Mouse (Mus musculus): Measurements from ENCODE around the gene Ccnq. TPM values are rescaled to one million over a fixed set of nuclear protein-coding genes. Genes with fewer than 3 reads are reported as not detected.

Ccnq gene
- polyA plus RNA-seq, 1 experiment from 2014 or later = 34.4 TPM

DNA sequence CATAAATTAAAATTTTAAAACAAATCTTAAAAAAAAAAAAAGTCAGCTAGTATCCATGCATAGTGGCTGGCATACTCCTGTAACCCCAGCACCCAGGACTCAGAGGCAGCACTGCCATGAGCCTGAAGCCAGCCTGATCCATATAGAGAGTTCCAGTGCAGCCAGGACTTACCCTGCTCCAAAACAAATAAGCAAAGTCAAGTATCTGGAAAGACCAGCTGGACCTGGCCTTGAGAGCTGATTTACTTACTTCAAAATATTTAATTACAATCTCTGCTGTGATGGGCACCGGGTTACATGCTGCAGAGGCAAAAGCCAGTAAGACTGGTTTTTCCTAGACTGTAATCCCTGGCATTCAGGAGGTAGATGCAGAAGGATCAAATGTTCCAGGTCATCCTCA, 26.7 kb downstream of the Ccnq start:
- WGBS = 75% methylated on average over 1 of the region's 1 CpGs
- H3K4me1 ChIP-seq (ENCODE audit: control insufficient read depth in 2 of 2, insufficient read depth in 2 of 2, low read length in 2 of 2) = no peaks in the 10 kb centered on the region
- ATAC-seq (ENCODE audit: insufficient number of reproducible peaks, insufficient read depth, low FRiP score, low read depth) = no peak
- H3K9ac ChIP-seq (ENCODE audit: low read length) = no peak overlapping the region
- H3K4me3 ChIP-seq (ENCODE audit: control insufficient read depth in 1 of 2, insufficient read depth in 1 of 2, low read depth in 1 of 2, low read length in 2 of 2) = no peak overlapping the region
- H3K9me3 ChIP-seq (ENCODE audit: control insufficient read depth, low read length) = no peaks in the 10 kb centered on the region
- H3K4me2 ChIP-seq (ENCODE audit: low read length) = no peak overlapping the region
- no peaks in the 10 kb centered on the region for H3K36me3 ChIP-seq (ENCODE audit: control insufficient read depth, insufficient read depth, low read length)
- no peak overlapping the region for H3K27ac ChIP-seq (replicated peaks in 1 of 2; ENCODE audit: control insufficient read depth in 1 of 2, insufficient read depth in 1 of 2, low read depth in 2 of 2, low read length in 2 of 2)
- H3K27me3 ChIP-seq (ENCODE audit: control insufficient read depth, insufficient read depth, low read length) = no peaks in the 10 kb centered on the region

- Histone ChIP-seq H3K27me3 (ENCODE audit: control insufficient read depth, insufficient read depth, low read length) (no peaks in the 10 kb centered on the region), H3K27ac (replicated peaks in 1 of 2; ENCODE audit: control insufficient read depth in 1 of 2, insufficient read depth in 1 of 2, low read depth in 2 of 2, low read length in 2 of 2) (no peak overlapping the region), H3K4me3 (ENCODE audit: control insufficient read depth in 1 of 2, insufficient read depth in 1 of 2, low read depth in 1 of 2, low read length in 2 of 2) (no peak overlapping the region), H3K9ac (ENCODE audit: low read length) (no peak overlapping the region), H3K9me3 (ENCODE audit: control insufficient read depth, low read length) (no peaks in the 10 kb centered on the region), H3K4me2 (ENCODE audit: low read length) (no peak overlapping the region), H3K36me3 (ENCODE audit: control insufficient read depth, insufficient read depth, low read length) (no peaks in the 10 kb centered on the region), H3K4me1 (ENCODE audit: control insufficient read depth in 2 of 2, insufficient read depth in 2 of 2, low read length in 2 of 2) (no peaks in the 10 kb centered on the region)
- WGBS = 88% methylated on average over 2 of the region's 2 CpGs
- no peak for ATAC-seq (ENCODE audit: insufficient number of reproducible peaks, insufficient read depth, low FRiP score, low read depth)
Observed at GRCm38 (mm10) chr11:78721419-78721818, 30.1 kb downstream of the Ccnq start.

- H3K4me3 ChIP-seq (ENCODE audit: control insufficient read depth in 1 of 2, insufficient read depth in 1 of 2, low read depth in 1 of 2, low read length in 2 of 2) = no peak overlapping the region
- H3K9ac ChIP-seq (ENCODE audit: low read length) = no peak overlapping the region
- no peaks in the 10 kb centered on the region for H3K36me3 ChIP-seq (ENCODE audit: control insufficient read depth, insufficient read depth, low read length)
- 62% methylated on average over 4 of the region's 4 CpGs for WGBS
- no peak overlapping the region for H3K4me2 ChIP-seq (ENCODE audit: low read length)
- H3K27ac ChIP-seq (replicated peaks in 1 of 2; ENCODE audit: control insufficient read depth in 1 of 2, insufficient read depth in 1 of 2, low read depth in 2 of 2, low read length in 2 of 2) = no peak overlapping the region
- H3K4me1 ChIP-seq (ENCODE audit: control insufficient read depth in 2 of 2, insufficient read depth in 2 of 2, low read length in 2 of 2) = no peaks in the 10 kb centered on the region
- no peak for ATAC-seq (ENCODE audit: insufficient number of reproducible peaks, insufficient read depth, low FRiP score, low read depth)
- H3K9me3 ChIP-seq (ENCODE audit: control insufficient read depth, low read length) = no peaks in the 10 kb centered on the region
- no peaks in the 10 kb centered on the region for H3K27me3 ChIP-seq (ENCODE audit: control insufficient read depth, insufficient read depth, low read length)
Observed at GRCm38 (mm10) chr11:78717655-78718054, 33.9 kb downstream of the Ccnq start.

DNA sequence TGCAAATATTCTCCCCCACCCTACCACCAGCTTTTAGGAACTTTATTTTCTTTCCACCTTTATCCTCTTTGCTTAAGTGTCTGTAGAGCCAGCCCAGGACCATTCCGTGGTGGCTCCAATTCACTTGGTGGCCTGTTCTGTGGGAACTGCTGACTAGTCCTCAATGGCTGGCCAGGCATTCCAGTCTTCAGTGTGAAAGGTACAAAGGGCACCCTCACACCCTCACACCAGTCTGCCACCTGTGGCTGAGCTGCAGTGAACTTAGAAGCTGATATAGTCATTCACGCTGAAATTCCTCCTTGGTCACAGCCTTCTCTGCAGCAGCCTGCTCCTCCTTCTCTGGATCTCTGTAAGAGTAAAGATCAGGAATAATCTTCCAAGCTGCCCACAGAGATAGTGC, 42.9 kb downstream of the Ccnq start:
- Histone ChIP-seq H3K9ac (ENCODE audit: low read length) (no peak overlapping the region), H3K27me3 (ENCODE audit: control insufficient read depth, insufficient read depth, low read length) (no peaks in the 10 kb centered on the region), H3K36me3 (ENCODE audit: control insufficient read depth, insufficient read depth, low read length) (no peaks in the 10 kb centered on the region), H3K9me3 (ENCODE audit: control insufficient read depth, low read length) (no peaks in the 10 kb centered on the region), H3K4me3 (ENCODE audit: control insufficient read depth in 1 of 2, insufficient read depth in 1 of 2, low read depth in 1 of 2, low read length in 2 of 2) (no peak overlapping the region), H3K4me2 (ENCODE audit: low read length) (no peak overlapping the region), H3K4me1 (ENCODE audit: control insufficient read depth in 2 of 2, insufficient read depth in 2 of 2, low read length in 2 of 2) (no peaks in the 10 kb centered on the region), H3K27ac (replicated peaks in 1 of 2; ENCODE audit: control insufficient read depth in 1 of 2, insufficient read depth in 1 of 2, low read depth in 2 of 2, low read length in 2 of 2) (no peak overlapping the region)
- WGBS = 64% methylated on average over 2 of the region's 2 CpGs
- ATAC-seq (ENCODE audit: insufficient number of reproducible peaks, insufficient read depth, low FRiP score, low read depth) = no peak

DNA sequence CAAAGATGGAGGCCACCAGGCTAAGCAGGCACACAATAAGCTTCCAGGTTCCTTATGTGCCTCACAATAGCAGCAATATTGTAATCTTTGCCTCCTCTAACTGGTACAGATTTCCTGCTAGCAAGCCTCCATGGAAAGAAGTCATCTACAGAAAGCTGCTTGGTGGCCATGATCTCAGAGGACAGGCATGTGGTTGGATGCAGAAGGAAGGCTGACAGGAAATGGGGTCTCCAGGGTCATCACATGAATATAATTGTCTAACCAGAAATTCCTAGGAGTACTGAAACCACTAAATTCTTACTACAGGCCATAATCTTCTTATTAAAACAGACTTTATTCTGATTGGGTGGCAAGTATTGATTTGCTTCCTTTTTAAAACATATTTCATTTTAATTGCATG, 45.5 kb downstream of the Ccnq start:
- no peak; the same call in 1 of the 2 replicates for ATAC-seq (ENCODE audit: insufficient number of reproducible peaks, insufficient read depth, low FRiP score, low read depth)
- no peaks in the 10 kb centered on the region for H3K36me3 ChIP-seq (ENCODE audit: control insufficient read depth, insufficient read depth, low read length)
- H3K4me3 ChIP-seq (ENCODE audit: control insufficient read depth in 1 of 2, insufficient read depth in 1 of 2, low read depth in 1 of 2, low read length in 2 of 2) = no peak overlapping the region
- H3K27ac ChIP-seq (replicated peaks in 1 of 2; ENCODE audit: control insufficient read depth in 1 of 2, insufficient read depth in 1 of 2, low read depth in 2 of 2, low read length in 2 of 2) = no peak overlapping the region
- H3K9ac ChIP-seq (ENCODE audit: low read length) = no peak overlapping the region
- no peaks in the 10 kb centered on the region for H3K9me3 ChIP-seq (ENCODE audit: control insufficient read depth, low read length)
- no peaks in the 10 kb centered on the region for H3K4me1 ChIP-seq (ENCODE audit: control insufficient read depth in 2 of 2, insufficient read depth in 2 of 2, low read length in 2 of 2)
- H3K27me3 ChIP-seq (ENCODE audit: control insufficient read depth, insufficient read depth, low read length) = no peaks in the 10 kb centered on the region
- H3K4me2 ChIP-seq (ENCODE audit: low read length) = no peak overlapping the region

DNA sequence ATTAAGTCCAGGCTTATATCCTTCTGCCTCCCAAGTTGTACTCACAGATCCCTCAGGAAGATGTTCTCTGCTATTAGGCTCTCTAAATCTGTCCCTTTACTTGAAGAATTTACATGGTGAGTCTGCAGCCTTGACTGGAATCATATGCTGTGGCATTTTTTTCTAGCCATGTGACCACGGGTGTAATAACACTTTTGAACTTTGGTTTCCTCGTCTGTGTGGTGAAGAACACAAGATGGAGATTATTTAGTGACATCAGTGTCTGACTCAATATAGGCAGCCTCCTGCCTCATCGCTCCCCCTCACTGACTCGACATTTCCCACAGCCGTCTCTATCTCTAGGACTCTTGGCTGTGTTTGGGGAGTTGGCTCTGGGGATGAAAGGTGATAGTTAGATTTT, 48.4 kb downstream of the Ccnq start:
- WGBS = 55% methylated on average over 5 of the region's 5 CpGs
- no peaks in the 10 kb centered on the region for H3K36me3 ChIP-seq (ENCODE audit: control insufficient read depth, insufficient read depth, low read length)

DNA sequence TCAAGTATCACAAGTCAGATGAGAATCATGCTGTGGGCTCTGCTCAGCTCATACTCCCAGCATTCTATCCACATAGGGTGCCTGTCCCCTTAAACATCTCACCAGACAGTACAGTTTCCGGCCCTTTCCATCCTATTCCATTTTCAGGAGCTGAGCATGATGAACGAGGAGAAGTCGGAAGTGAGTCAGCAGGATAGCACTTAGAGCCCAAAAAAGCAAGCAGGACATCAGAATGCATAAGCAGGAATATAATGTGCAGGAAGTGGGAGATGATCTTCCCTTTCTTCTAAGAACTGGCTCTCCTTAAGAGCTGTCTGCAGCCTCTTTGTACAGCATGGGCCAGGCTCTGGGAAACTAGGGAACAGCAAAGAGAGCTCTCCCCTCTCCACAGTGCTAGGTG, 49.2 kb downstream of the Ccnq start:
- no peak overlapping the region for H3K4me3 ChIP-seq (ENCODE audit: control insufficient read depth in 1 of 2, insufficient read depth in 1 of 2, low read depth in 1 of 2, low read length in 2 of 2)
- no peaks in the 10 kb centered on the region for H3K9me3 ChIP-seq (ENCODE audit: control insufficient read depth, low read length)
- no peak overlapping the region for H3K27ac ChIP-seq (replicated peaks in 1 of 2; ENCODE audit: control insufficient read depth in 1 of 2, insufficient read depth in 1 of 2, low read depth in 2 of 2, low read length in 2 of 2)
- no peak overlapping the region for H3K9ac ChIP-seq (ENCODE audit: low read length)
- ATAC-seq (ENCODE audit: insufficient number of reproducible peaks, insufficient read depth, low FRiP score, low read depth) = no peak
- 48% methylated on average over 3 of the region's 3 CpGs for WGBS
- H3K36me3 ChIP-seq (ENCODE audit: control insufficient read depth, insufficient read depth, low read length) = no peaks in the 10 kb centered on the region
- no peaks in the 10 kb centered on the region for H3K27me3 ChIP-seq (ENCODE audit: control insufficient read depth, insufficient read depth, low read length)
- H3K4me1 ChIP-seq (ENCODE audit: control insufficient read depth in 2 of 2, insufficient read depth in 2 of 2, low read length in 2 of 2) = no peaks in the 10 kb centered on the region
- no peak overlapping the region for H3K4me2 ChIP-seq (ENCODE audit: low read length)

More for the DNA sequence above, 48.4 kb downstream of the Ccnq start:
- H3K4me3 ChIP-seq (ENCODE audit: control insufficient read depth in 1 of 2, insufficient read depth in 1 of 2, low read depth in 1 of 2, low read length in 2 of 2) = no peak overlapping the region
- no peak overlapping the region for H3K4me2 ChIP-seq (ENCODE audit: low read length)
- no peaks in the 10 kb centered on the region for H3K9me3 ChIP-seq (ENCODE audit: control insufficient read depth, low read length)
- no peaks in the 10 kb centered on the region for H3K4me1 ChIP-seq (ENCODE audit: control insufficient read depth in 2 of 2, insufficient read depth in 2 of 2, low read length in 2 of 2)
- H3K27ac ChIP-seq (replicated peaks in 1 of 2; ENCODE audit: control insufficient read depth in 1 of 2, insufficient read depth in 1 of 2, low read depth in 2 of 2, low read length in 2 of 2) = no peak overlapping the region
- H3K9ac ChIP-seq (ENCODE audit: low read length) = no peak overlapping the region
- ATAC-seq (ENCODE audit: insufficient number of reproducible peaks, insufficient read depth, low FRiP score, low read depth) = no peak
- no peaks in the 10 kb centered on the region for H3K27me3 ChIP-seq (ENCODE audit: control insufficient read depth, insufficient read depth, low read length)

All from heart, embryonic 14.5 days (tissue).